Mouse (Mus musculus): ENCODE data around the gene 1700020N01Rik.

Gene 1700020N01Rik

DNA sequence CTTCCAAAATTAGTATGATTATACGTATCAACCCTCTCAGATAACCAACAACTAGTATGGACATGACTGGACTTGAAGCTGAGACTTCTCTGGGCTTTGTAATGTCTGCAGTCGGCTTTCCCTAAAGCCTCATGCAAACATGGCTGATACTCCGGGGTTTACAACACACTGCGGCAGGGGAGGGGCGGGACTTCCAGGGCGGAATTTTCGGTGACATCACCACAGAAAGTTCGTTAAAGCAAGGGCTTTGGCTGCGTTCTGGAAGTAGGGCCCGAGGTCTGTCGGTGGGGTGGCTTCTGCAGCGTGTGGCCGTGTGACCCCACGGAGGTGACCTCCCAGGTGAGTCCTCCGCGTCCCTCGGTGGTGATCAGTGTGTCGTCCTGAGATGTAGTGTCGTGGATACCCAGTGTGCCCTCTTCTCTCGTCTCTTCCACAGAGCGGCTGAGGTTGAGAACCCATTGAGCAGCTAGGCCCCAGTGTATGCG, at the start of gene 1700020N01Rik:
1700020N01Rik (plus strand) TSS at position 250 of the 485 bp plus-strand sequence.
- no peak for DNase-seq (ENCODE audit: low read depth, low spot score)

DNA sequence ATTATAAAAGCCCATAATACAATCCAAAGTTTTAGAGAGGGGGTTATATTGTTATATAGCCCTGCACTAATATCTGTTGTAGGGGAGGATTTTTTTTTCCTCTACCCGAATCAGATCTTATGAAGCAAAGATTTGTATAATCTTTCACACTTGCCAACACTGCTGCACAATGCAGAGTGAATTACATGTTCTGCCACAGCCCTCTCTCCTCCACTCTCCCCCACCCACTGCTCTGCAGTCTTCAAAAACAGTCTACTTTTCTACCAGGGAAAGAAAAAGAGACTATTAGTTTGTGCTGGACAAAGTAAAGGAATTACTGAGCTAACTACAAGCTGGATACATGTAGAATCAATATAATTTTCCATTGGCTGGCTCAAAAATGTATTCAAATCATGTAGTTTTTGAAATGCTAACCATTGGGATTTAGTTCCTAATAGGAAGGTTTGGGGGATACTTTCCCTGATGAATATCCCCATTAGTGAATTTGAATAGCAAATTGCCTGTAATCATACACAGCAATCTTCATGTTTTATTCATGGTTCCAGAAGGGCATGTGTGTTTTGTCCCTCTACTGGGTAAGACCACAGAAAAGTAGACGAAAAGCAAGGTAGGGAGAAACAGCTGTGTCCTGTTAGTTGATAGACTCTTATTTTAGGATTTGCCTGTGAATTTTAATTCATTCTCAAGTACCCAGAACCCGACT, 49.2 kb upstream of the 1700020N01Rik start:
- no peak for DNase-seq (ENCODE audit: low read depth, low spot score)

DNA sequence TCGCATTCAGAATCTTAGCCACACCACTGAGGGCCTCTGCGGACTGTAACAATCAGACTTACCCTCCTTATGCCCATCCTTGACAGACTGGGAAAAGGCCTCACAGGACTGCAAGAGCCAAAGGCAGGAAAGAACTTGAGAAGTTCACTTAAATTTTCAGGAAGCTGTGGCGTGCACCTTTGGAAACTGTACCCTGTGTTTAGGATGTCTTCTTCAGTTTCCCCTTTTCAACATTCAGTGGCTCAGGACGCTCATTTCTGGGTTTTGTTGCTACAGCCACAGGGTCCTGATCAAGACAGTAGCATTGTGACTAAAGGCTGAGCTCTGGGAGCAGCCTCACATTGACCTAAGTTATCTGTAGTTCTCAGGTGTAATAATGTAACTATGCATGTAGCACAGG, 48.2 kb upstream of the 1700020N01Rik start:
- DNase-seq (ENCODE audit: low read depth, low spot score) = no peak

DNA sequence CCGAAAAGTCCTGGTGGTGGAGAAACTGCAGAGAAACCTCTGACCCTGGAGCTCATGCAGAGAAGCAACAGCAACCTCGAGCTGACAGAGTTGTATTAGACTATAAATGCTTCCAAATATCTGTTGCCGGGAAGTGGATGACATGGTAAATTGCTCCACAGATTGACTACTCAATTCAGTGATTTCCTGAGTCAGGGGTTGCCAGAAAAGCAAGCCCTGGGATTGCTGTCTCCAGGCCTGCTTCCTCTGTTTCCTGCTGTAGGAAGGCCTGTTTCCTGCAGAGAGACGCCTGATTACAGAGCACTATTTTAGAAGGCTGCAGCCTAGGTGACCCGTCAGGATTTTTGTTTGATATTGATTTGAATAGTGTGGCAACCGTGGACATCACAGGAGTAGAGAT, 47.5 kb upstream of the 1700020N01Rik start:
- no peak for DNase-seq (ENCODE audit: low read depth, low spot score)

DNA sequence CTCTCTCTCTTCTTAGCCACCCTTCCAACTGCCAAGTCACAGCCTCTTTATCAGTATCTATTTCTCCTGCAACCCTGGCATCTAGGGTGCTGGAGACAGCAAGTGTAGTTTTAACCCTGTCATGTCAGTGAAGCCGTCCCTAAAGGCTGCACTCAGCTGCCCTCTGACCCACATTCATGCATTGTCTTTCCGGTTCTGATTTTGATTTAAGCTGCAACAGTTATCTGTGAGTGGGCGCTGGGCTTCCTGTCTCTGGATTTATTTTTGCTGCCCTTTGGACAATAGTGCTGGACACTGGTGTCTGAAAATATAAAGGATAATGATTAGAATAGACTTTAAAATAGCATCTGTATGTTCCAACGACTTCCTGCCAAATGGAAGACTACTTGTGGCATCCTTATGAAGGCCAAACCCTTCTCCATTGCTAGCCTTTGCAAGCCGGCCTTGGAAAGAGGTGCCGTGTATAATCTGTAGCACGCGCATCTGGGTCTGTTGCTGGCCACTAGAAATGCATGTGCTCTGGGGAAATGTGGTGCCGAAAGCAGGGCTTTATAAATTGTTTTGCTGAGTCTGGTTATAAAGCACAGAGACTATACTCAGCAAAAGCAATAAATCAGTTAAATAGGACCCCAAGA, 44.0 kb upstream of the 1700020N01Rik start:
- DNase-seq (ENCODE audit: low read depth, low spot score) = no peak

DNA sequence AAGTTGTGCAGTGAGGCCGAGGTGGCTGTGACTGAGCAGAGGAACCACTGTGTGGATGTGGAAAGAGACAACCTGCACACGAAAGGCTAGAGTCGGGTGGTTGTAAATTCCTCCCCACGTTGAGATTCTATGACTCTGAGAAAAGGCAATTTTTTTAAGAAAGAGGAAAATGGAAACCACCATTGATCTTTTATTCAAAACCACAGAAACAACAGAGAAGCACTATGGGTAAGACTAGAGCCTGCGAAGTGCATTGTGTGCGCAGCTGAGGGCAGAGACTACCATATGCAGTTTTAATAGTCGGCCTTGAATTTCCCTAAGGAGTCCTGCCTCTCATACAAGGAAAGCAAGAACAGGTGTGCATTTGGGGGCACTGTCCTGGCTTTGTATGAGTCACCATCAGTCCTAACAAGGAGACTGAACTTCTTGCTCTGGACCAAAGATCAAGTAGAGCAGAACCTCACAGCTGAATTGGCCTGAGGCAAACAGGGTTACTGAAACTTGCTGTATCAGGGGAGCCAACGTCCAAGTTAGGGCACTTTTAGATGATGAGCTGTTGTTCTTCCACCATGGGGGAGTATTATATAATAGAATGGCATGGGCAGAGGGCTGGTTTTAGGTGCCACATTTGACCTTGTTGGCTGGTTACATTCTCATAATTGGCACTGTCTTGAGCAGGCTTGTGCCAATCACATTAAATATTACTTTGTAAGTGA, 39.8 kb upstream of the 1700020N01Rik start:
- peak; percentile 57 for DNase-seq (ENCODE audit: low read depth, low spot score)

DNA sequence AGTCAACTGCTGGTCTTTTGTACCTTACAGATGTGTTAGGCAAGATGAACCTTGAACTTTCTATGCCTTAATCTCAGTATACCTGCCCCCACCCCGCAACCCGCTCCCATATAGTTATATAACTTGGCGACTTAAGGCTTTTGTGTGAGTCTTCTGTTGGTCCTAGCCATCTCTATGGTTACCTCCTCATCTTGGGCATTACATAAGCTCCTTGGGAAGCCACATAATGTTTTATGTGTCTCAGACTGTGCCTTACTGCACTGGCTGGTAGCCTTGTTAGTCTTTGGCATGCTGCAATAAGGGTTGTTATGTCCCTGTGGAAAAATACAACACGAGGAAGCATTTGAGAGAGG, 39.3 kb upstream of the 1700020N01Rik start:
- DNase-seq (ENCODE audit: low read depth, low spot score) = no peak

DNA sequence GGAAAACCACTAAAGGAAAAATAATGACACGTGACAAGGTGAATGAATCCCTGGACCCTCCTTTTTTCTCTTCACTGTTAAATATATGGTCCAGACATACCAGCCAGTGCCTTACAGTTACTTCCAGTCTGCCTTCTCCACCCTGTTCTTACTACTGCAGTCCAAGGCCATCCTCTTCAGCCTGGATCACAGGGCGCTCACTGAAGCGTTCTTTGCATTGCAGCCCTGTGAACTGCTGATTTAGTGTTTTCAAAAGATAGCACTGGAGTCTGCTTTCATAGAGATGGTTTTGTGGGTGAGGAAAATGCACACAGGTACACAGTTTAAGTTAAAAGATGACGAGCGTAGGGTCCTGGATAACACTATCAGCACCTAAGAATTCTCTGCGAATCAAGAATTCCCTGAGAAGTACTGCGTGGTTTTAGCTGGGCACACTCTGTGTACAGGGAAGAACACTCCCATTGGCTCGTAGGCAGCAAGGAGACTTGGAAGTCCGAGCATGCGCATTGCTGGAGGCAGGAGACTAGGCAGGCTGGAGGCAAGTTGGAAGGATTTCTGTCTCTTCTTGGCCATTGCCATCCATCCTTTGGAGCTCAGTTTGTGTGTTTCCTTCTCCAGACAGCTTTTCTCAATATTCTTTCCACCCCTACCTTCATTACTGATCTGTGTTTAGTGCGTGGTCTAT, 37.9 kb upstream of the 1700020N01Rik start:
- no peak for DNase-seq (ENCODE audit: low read depth, low spot score)

DNA sequence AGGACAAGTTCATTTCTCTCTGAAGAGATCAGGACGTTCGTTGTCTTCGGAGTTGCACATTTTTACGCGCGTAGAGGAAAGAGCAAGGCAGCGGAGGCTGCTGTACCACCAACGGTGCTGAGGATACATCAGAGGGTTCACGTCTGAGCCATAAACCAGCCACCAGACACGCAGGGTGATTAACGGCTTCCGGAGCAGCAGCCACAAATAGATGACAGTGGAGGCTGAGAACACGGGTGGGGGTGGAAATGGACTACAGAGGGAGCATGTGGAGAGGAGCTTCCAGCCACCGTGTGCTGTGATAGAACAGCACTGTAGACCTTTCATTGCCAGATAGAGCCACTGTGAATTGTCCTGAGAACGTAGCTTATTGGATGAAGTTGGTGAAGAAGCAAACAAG, 33.2 kb upstream of the 1700020N01Rik start:
- peak; percentile 50 for DNase-seq (ENCODE audit: low read depth, low spot score)

DNA sequence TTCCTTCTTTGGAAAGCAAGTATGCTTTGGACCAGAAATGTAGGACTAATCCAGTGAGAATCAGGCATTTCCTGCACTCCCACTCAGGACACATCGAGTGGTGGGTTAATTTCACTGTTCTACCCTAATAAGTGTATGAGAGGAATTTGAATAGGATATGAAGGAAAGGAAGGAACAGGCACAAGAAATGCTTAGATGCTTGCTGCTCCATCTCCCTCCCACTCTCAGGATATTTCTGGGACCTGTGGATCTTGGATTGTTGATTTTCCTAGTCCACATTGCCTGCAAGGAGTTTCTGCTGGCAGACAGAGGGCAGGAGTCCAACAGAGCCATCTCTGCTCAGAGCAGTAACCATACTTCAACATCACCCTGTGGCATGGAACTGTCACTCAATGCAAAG, 31.8 kb upstream of the 1700020N01Rik start:
- DNase-seq (ENCODE audit: low read depth, low spot score) = no peak

DNA sequence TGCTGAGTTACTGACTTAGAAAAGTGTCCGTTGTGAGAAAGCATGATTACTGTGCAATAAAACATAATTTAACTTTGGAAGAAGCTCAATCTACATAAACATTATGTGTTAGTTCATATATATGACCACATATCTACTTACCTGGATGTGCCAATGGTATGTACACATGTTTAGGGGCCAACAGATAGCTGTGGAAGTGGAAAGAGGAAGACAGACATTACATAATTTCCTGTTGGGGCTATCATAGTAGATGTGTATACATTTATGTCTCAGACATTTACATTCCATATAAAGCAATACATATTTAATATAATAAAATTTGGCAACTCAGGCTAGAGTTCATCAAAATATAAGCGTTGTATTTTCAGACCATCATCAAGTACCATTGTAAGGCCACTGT, 29.5 kb upstream of the 1700020N01Rik start:
- DNase-seq (ENCODE audit: low read depth, low spot score) = no peak

DNA sequence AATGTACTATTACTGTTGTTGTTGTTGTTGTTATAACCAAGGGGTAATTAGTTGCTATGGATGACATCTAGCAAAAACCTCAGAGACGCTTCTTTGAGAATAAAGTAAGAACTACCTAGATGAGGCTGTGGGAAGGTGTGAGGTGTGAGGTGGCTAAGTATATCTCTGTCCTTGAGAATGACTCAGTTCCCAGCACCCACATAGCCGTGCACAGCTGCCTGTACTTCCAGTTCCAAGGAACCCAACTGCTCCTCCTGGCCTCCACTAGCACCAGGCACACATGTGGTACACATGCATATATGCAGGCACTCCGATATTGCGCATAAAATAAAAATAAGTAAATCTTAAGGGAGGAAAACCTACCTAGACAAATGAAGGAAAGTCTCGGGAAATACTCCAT, 28.8 kb upstream of the 1700020N01Rik start:
- DNase-seq (ENCODE audit: low read depth, low spot score) = no peak

DNA sequence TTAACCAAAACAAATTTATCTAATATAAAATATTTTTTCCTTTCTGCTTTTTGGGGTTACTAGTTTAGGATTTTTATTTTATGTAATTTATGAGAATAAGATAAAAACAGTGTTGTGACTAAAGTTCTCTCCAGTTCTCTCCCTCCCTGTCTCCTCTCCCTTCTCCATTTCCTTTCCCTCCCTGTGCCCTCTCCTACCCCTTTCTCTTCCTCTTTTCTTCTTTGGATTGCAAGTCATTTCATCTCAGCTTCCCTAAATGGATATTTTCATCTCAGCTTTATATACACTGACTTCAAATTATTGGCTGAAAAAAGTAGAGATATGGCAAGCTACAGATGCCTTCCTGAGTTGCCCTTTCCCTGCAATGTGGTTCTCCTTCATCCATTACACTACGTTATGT, 26.9 kb upstream of the 1700020N01Rik start:
- DNase-seq (ENCODE audit: low read depth, low spot score) = no peak

DNA sequence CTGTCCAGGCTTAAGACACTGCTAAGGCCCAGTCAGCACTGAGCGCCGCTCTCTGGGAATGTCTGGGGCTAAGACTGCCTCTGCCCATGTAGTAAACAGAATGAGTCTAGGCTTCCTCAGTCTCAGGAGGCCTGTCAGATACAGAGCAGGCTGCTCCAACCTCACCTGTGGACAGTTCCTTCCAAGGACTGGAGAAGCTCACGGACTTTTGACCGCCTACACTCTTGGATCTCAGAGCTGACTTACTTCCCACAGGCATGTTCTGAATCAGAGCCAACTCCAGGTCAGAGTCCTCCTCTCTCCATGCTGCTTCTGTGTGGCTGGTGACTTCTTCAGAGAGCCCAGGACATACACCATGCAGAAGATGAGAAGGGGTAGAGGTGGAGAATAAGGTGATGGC, 21.3 kb upstream of the 1700020N01Rik start:
- no peak for DNase-seq (ENCODE audit: low read depth, low spot score)

DNA sequence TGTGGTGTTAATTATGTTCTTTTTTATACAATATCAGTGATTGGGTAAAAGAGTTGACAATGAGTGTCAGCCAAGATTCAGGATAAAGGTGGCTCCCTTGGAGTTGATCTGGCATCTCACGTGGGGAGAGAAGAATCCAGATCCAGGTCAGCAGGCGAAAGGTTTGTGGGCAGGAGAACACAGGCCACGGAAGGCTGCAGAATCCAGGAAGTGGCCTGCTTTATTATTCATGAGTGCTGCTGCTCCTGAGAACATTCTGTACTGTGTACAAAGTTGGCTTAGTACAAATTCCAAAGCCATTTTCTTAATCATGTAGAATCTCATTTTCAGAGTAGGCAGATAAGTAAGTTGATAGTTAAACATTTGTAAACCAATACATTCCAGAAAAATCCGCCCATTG, 19.2 kb upstream of the 1700020N01Rik start:
- no peak for DNase-seq (ENCODE audit: low read depth, low spot score)

DNA sequence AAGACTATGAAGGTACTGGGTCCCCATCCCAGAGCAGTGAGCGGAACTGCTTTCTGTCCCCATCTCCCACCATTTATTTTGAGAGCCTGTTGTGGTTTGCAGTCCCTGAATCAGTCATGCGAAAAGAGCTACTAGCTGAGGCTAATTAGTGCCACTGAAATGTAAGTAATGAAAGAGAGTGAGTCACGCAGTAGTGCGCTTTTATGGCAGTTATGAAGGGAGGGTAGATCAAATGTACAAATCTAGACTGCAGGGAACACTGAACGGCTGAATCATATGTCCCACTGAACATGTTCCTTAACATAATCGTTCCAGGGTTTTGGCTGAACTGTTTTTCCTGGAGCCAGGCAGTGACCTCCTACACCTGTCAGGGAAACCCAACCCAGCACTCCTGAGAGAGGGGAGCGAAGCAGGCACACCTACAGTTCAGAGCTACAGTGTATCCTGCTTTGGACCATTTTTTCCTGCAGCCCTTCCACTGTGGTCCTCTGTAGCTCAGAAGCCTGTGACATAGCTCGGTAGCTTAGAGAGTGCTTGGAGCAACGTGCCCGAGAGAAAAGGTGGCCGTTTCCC, 17.1 kb upstream of the 1700020N01Rik start:
- DNase-seq (ENCODE audit: low read depth, low spot score) = no peak

DNA sequence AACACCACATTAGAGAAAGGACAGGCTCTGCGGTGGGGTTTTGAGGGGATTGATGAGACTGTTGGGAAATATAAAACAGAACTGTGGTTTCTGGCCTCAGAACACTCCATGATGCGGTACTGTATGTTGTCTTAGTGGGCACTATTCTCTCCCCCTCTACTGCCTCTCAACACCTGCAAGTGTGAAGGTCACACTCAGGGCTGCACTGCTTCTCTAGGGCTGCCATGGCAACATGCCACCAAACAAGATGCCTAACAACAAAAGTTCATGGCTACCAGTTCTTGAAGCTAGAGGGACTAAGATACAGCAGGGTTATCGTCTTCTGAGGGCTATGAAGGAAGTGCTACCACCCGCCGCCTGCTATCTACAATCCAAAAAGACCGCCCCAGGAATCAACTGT, 15.1 kb upstream of the 1700020N01Rik start:
- no peak for DNase-seq (ENCODE audit: low read depth, low spot score)

DNA sequence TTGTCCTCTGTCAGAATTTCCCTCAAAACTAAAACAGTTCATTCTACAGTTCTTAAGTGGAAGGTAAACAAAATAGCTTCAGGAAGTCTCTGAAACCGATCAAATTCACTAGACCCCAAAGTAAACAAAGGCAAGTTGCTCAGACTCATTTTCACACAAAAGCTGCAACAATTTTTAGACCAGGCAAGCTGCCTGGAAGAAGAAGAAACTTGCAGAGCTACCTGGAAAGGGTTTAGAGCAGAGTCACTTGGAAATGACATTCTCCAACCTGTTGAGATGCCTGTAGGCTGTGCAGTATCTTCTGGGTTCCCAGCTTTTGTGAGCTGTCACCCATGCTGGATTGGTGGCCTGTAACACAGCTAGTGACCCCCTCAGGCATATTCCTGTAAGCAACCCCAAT, 11.4 kb upstream of the 1700020N01Rik start:
- DNase-seq (ENCODE audit: low read depth, low spot score) = no peak

DNA sequence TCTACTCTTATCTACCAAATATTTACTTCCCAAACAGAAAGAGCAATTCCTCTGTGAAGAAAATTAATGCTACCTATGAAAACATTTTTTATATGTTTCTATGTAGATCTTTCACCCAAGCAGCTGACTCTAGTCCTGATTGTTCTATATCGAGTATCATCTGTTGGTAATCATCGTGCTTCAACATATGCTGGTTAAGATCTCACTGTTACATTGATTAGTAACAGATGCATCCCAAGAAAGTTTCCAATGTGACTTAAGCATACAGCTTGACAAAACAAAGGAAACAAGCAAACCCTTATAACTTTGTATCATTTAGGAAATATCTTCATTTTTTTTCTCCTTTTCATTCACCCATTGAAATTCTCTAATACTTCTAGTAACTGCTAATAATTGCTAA, 5.9 kb upstream of the 1700020N01Rik start:
- no peak for DNase-seq (ENCODE audit: low read depth, low spot score)

DNA sequence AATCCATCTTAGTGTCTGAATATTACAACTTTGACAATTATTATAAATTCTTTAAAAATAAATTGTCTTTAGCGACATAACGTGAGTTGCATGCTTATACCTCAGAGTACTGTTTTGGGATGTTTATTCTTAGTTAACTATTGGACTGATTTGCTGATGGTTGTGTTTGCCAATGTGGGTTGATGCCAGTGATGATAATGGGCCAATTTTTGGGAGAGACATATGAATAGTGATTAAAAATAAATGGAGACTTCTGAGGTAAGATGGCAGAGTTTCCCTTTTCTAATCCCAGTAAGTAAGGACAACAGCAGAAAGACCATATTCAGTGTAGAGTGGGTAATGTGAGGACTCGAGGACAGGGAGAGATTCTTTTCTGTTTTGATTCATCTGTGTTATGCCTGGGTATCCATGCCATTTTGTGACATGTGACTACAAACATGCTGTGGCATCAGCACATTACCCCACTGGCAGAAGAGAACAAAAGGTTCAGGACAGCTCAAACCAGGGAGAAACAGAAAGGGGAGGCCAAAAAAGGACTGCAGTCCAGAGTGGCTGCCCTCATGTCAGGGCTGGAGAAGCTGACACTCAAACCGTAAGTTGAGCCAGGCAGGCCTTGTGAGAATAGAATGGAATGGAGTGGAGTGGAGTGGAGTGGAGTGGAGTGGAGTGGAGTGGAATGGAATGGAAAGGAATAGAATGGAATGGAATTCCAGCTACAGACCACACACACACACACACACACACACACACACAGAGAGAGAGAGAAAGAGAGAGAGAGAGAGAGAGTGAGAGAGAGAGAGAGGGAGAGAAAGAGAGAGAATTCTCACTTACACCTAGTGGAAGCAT, 4.7 kb upstream of the 1700020N01Rik start:
- no peak for DNase-seq (ENCODE audit: low read depth, low spot score)

DNA sequence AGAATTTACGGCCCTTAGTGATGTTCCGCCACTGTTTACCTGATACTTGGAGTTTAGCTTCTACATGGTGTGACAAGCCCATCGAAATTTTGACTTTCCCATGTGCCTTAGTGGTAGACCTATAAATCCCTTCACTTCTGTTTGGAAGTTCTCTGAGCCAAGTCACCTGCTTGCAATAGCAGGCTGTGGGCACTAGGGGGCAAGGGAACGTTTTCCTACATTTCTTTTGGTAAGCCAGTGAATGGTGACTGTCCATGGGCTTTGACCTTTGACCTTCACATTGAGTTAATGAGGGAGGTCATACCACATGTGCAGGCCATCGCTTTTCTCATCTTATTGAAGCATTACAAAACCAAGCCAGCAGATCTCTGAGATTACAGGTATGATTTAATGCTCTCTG, 8.0 kb downstream of the 1700020N01Rik start:
- peak; percentile 62 for DNase-seq (ENCODE audit: low read depth, low spot score)
